In genomic region chr1:55500981-55501682, GRCm38 (mm10) we compare ENCODE assay signal across 12 mouse cellular contexts.
DNase-seq lines count a peak whose midpoint lies in the region; ATAC-seq lines count a peak whose summit lies in the region.
"Had no signal": no experiment of that assay in that cellular context is flagged by ENCODE, and none has a peak within 500 bp of the region (broad histone marks: within the 10 kb centered on the region; RNA-seq: fewer than 3 reads in every experiment).

No protein-coding gene starts in this region.

- peak; percentile 15 for DNase-seq in layer of hippocampus, adult 9-11 months
- no peak for DNase-seq in layer of hippocampus, adult 9-10 months (ENCODE audit: low spot score)
- peak; percentile 17 for DNase-seq in forebrain, embryonic 10.5 days (ENCODE audit: extremely low spot score, low spot score)
- no peak for DNase-seq in hindbrain, embryonic 14.5 days (ENCODE audit: low spot score)
- no peak for DNase-seq in left cerebral cortex, postnatal 36 days (ENCODE audit: low spot score in 2 of 2)
- DNase-seq: cerebellum, postnatal 36 days; kidney, adult 8-10 months; layer of hippocampus, postnatal 36 days; lung, adult 18-20 months had no signal

- no peak overlapping the region for H3K9ac ChIP-seq in hindbrain, embryonic 14.5 days
- H3K9ac ChIP-seq in neural tube, embryonic 15.5 days (replicated peaks), result no peak overlapping the region
- H3K9ac ChIP-seq: stomach, embryonic 15.5 days had no signal

- H3K9me3 ChIP-seq in forebrain, embryonic 10.5 days, result peaks cover 7% of the 10 kb centered on the region; the same call in 1 of the 2 replicates
- no peaks in the 10 kb centered on the region for H3K9me3 ChIP-seq in hindbrain, embryonic 14.5 days (ENCODE audit: control insufficient read depth, low read length)
- no peaks in the 10 kb centered on the region for H3K9me3 ChIP-seq in neural tube, embryonic 15.5 days (replicated peaks)
- H3K9me3 ChIP-seq: stomach, embryonic 15.5 days had no signal

- peaks cover 18% of the 10 kb centered on the region for H3K4me1 ChIP-seq in forebrain, embryonic 10.5 days
- peaks cover 9% of the 10 kb centered on the region for H3K4me1 ChIP-seq in hindbrain, embryonic 14.5 days (replicated peaks; ENCODE audit: control insufficient read depth, insufficient read depth, low read length)
- peaks cover 8% of the 10 kb centered on the region; the same call in 1 of the 2 replicates for H3K4me1 ChIP-seq in neural tube, embryonic 15.5 days
- H3K4me1 ChIP-seq: stomach, embryonic 15.5 days had no signal

- no peak overlapping the region for H3K4me3 ChIP-seq in forebrain, embryonic 10.5 days
- no peak overlapping the region for H3K4me3 ChIP-seq in hindbrain, embryonic 14.5 days (replicated peaks; ENCODE audit: low read length)
- H3K4me3 ChIP-seq in neural tube, embryonic 15.5 days (replicated peaks), result no peak overlapping the region
- H3K4me3 ChIP-seq: stomach, embryonic 15.5 days had no signal

- peak; percentile 70 for ATAC-seq in hindbrain, embryonic 14.5 days (ENCODE audit: low FRiP score)
- ATAC-seq in neural tube, embryonic 15.5 days (ENCODE audit: low FRiP score), result peak; percentile 63; the same call in 1 of the 2 replicates
- ATAC-seq in megakaryocyte progenitor cell, adult 5-6 weeks (replicated peaks; ENCODE audit: poor library complexity), result no peak

- intact Hi-C loops in left cerebral cortex, postnatal 36 days (cut with DNase I), result no loop called here

- no peak overlapping the region for H3K4me2 ChIP-seq in hindbrain, embryonic 14.5 days (replicated peaks)
- no peak overlapping the region for H3K4me2 ChIP-seq in neural tube, embryonic 15.5 days
- H3K4me2 ChIP-seq: stomach, embryonic 15.5 days had no signal

- peak overlapping the region; percentile 65; the same call in 1 of the 2 replicates for H3K27ac ChIP-seq in forebrain, embryonic 10.5 days
- peak overlapping the region; percentile 38 for H3K27ac ChIP-seq in hindbrain, embryonic 14.5 days
- no peak overlapping the region for H3K27ac ChIP-seq in neural tube, embryonic 15.5 days (replicated peaks)
- H3K27ac ChIP-seq: stomach, embryonic 15.5 days had no signal

- H3K36me3 ChIP-seq in forebrain, embryonic 10.5 days (replicated peaks), result no peaks in the 10 kb centered on the region
- no peaks in the 10 kb centered on the region for H3K36me3 ChIP-seq in hindbrain, embryonic 14.5 days (replicated peaks; ENCODE audit: control insufficient read depth, insufficient read depth)
- H3K36me3 ChIP-seq in neural tube, embryonic 15.5 days, result no peaks in the 10 kb centered on the region
- H3K36me3 ChIP-seq: stomach, embryonic 15.5 days had no signal

- H3K27me3 ChIP-seq in forebrain, embryonic 10.5 days (ENCODE audit: poor library complexity, severe bottlenecking), result no peaks in the 10 kb centered on the region
- H3K27me3 ChIP-seq in hindbrain, embryonic 14.5 days (ENCODE audit: control insufficient read depth, insufficient read depth, low read length), result no peaks in the 10 kb centered on the region
- H3K27me3 ChIP-seq in neural tube, embryonic 15.5 days (replicated peaks), result no peaks in the 10 kb centered on the region
- H3K27me3 ChIP-seq: stomach, embryonic 15.5 days had no signal

- WGBS in forebrain, embryonic 10.5 days, result 40% methylated on average over 2 of the region's 2 CpGs
- 62% methylated on average over 2 of the region's 2 CpGs for WGBS in hindbrain, embryonic 14.5 days
- WGBS in neural tube, embryonic 15.5 days, result 42% methylated on average over 2 of the region's 2 CpGs

Comparison
In these comparisons a context has a peak if more than half of its experiments do, and no peak if none do; other contexts are left out.
1. DNase-seq: peak in layer of hippocampus, adult 9-11 months (single experiment) and forebrain, embryonic 10.5 days (single experiment); none in layer of hippocampus, adult 9-10 months (single experiment), hindbrain, embryonic 14.5 days (single experiment) and left cerebral cortex, postnatal 36 days (0 of 2).